13 mouse cellular contexts compared by ENCODE assay signal in genomic region chr4:151853949-151854348, GRCm38 (mm10). TPM values are rescaled to one million over a fixed set of nuclear protein-coding genes. Genes with fewer than 3 reads are reported as not detected.
A peak's percentile ranks its signal among the peaks of the same experiment; 100 is the strongest.
DNase-seq lines count a peak whose midpoint lies in the region; TF ChIP-seq lines count a peak whose summit lies in the region.
"Had no signal": no experiment of that assay in that cellular context is flagged by ENCODE, and none has a peak within 500 bp of the region (broad histone marks: within the 10 kb centered on the region; RNA-seq: fewer than 3 reads in every experiment).

No protein-coding gene starts in this region.

- no peak for TF ChIP-seq POLR2A in liver, adult 2 months (IDR thresholded peaks at IDR 0.05; ENCODE audit: extremely low read depth, insufficient read depth, low read length)
- no peak for TF ChIP-seq POLR2A in MEL (IDR thresholded peaks at IDR 0.05; ENCODE audit: control insufficient read depth in 1 of 2, insufficient read depth in 1 of 2, low read depth in 1 of 2, low read length in 2 of 2, poor library complexity in 1 of 2)

- WGBS in liver, adult 2 months = 34% methylated on average over 3 of the region's 3 CpGs

- H3K4me1 ChIP-seq in liver, adult 2 months (ENCODE audit: control insufficient read depth, insufficient read depth, low read length) = no peaks in the 10 kb centered on the region; the same call in 1 of the 2 replicates
- H3K4me1 ChIP-seq in MEL (ENCODE audit: control insufficient read depth in 1 of 2, insufficient read depth in 2 of 2, low read length in 2 of 2) = peaks cover 34 to 39% of the 10 kb centered on the region in 2 experiments

- peak; percentile 25 for DNase-seq in gastrocnemius, adult 18-20 months (ENCODE audit: low spot score)
- no peak for DNase-seq in gastrocnemius, postnatal 4 days (ENCODE audit: low spot score in 2 of 2)
- DNase-seq in liver, adult 2 months (ENCODE audit: extremely low read depth, low read depth, low spot score) = peak; percentile 51
- DNase-seq in liver (no peak), MEL (ENCODE audit: low read depth, low spot score) (peak; percentile 36)
- DNase-seq in lung, postnatal 25 days (ENCODE audit: low spot score) = peak; percentile 58
- no peak for DNase-seq in spleen, postnatal 4 days (ENCODE audit: low spot score in 2 of 2)
- no peak for DNase-seq in spleen, adult 18-20 months
- DNase-seq: adrenal gland, postnatal 10 days; thymus, adult 2 months had no signal

- peak; percentile 57 for TF ChIP-seq RAD21 in MEL (IDR thresholded peaks at IDR 0.05; ENCODE audit: low read depth, low read length)

- peaks cover 26% of the 10 kb centered on the region; the same call in 1 of the 2 replicates for H3K79me2 ChIP-seq in liver, adult 2 months (ENCODE audit: control insufficient read depth, insufficient read depth, low read length)
- H3K79me2 ChIP-seq in MEL (ENCODE audit: control insufficient read depth, insufficient read depth, low read length, poor library complexity) = peaks cover 84% of the 10 kb centered on the region

- no peak for TF ChIP-seq CTCF in liver, adult 2 months (IDR thresholded peaks at IDR 0.05; ENCODE audit: low read depth, low read length)
- TF ChIP-seq CTCF in MEL (IDR thresholded peaks at IDR 0.05 in 2 of 3, conservative IDR thresholded peaks at IDR 0.05 in 1 of 3; ENCODE audit: control insufficient read depth in 1 of 3, insufficient read depth in 1 of 3, low read depth in 2 of 3, low read length in 3 of 3, poor library complexity in 1 of 3, severe bottlenecking in 1 of 3) = peak in 2 of 3 experiments; percentile 8 to 47; a peak in 3 of 6 replicates

- H3K27me3 ChIP-seq in liver, adult 2 months (ENCODE audit: control insufficient read depth, insufficient read depth, low read length) = no peaks in the 10 kb centered on the region
- no peaks in the 10 kb centered on the region for H3K27me3 ChIP-seq in MEL (ENCODE audit: control insufficient read depth in 1 of 2, insufficient read depth in 2 of 2, low read length in 2 of 2)
- H3K27me3 ChIP-seq: kidney, embryonic 15.5 days; megakaryocyte, embryonic 14.5 days; neural tube, embryonic 15.5 days had no signal

- H3K9me3 ChIP-seq in MEL (replicated peaks; ENCODE audit: insufficient read depth, low read length) = no peaks in the 10 kb centered on the region
- H3K9me3 ChIP-seq: kidney, embryonic 15.5 days; megakaryocyte, embryonic 14.5 days; neural tube, embryonic 15.5 days had no signal

- no peak for TF ChIP-seq EP300 in MEL (IDR thresholded peaks at IDR 0.05; ENCODE audit: low read depth in 1 of 2, low read length in 2 of 2)

- no peaks in the 10 kb centered on the region for H3K36me3 ChIP-seq in liver, adult 2 months (ENCODE audit: control insufficient read depth, insufficient read depth, low read length)
- peaks cover 5 to 69% of the 10 kb centered on the region in 2 experiments; a peak in 3 of 4 replicates for H3K36me3 ChIP-seq in MEL (ENCODE audit: control insufficient read depth in 1 of 2, insufficient read depth in 2 of 2, low read length in 2 of 2)
- H3K36me3 ChIP-seq: kidney, embryonic 15.5 days; neural tube, embryonic 15.5 days had no signal

- H3K27ac ChIP-seq in liver, adult 2 months (replicated peaks; ENCODE audit: insufficient read depth, low read depth, low read length) = no peak overlapping the region
- no peak overlapping the region for H3K27ac ChIP-seq in MEL (ENCODE audit: control insufficient read depth, low read depth, low read length)
- H3K27ac ChIP-seq: kidney, embryonic 15.5 days; neural tube, embryonic 15.5 days had no signal

- H3K9ac ChIP-seq in liver, adult 2 months (ENCODE audit: low read depth, low read length) = no peak overlapping the region
- H3K9ac ChIP-seq in MEL (ENCODE audit: control insufficient read depth, low read depth, low read length, poor library complexity, severe bottlenecking) = no peak overlapping the region
- H3K9ac ChIP-seq: kidney, embryonic 15.5 days; neural tube, embryonic 15.5 days had no signal

- H3K4me3 ChIP-seq in liver, adult 2 months (ENCODE audit: insufficient read depth, low read depth, low read length) = no peak overlapping the region
- H3K4me3 ChIP-seq in MEL (ENCODE audit: control insufficient read depth in 1 of 2, insufficient read depth in 1 of 2, low read depth in 2 of 2, low read length in 2 of 2) = no peak overlapping the region
- H3K4me3 ChIP-seq: kidney, embryonic 15.5 days; megakaryocyte, embryonic 14.5 days; neural tube, embryonic 15.5 days had no signal

TF ChIP-seq in MEL, 35 proteins besides CTCF, POLR2A, EP300 and RAD21:
- no peak for TF ChIP-seq MEF2A (IDR thresholded peaks at IDR 0.05; ENCODE audit: extremely low read depth, insufficient replicate concordance, low read depth, low read length, poor library complexity, severe bottlenecking)
- TF ChIP-seq KAT2A (conservative IDR thresholded peaks at IDR 0.05; ENCODE audit: low read depth, low read length) = no peak
- TF ChIP-seq SMC3 (IDR thresholded peaks at IDR 0.05; ENCODE audit: low read depth, low read length) = peak; percentile 40
- peak; percentile 61 for TF ChIP-seq GATA1 (IDR thresholded peaks at IDR 0.05; ENCODE audit: low read depth, low read length)
- TF ChIP-seq GABPA (IDR thresholded peaks at IDR 0.05; ENCODE audit: low read depth, low read length) = no peak
- TF ChIP-seq ETS1 (IDR thresholded peaks at IDR 0.05; ENCODE audit: low read depth, low read length) = no peak
TF ChIP-seq in MEL: peak in this region for 2.

RNA-seq across cellular contexts. Expression of gene Camta1, which starts 7.7 kb away (rescaled TPM):
- total RNA-seq in gastrocnemius, adult 18-20 months (2021) = 100 to 1,000 TPM in 1 of 2 experiments, 10 to 100 TPM in 1; 99.5 to 122 TPM
- 100 to 1,000 TPM in 1 of 2 experiments, 10 to 100 TPM in 1; 87.9 to 105 TPM for total RNA-seq in gastrocnemius, postnatal 4 days (2021)
- 2.7 and 6.1 TPM in 2 replicates for total RNA-seq in liver, adult 2 months (2014; rRNA removed)
- polyA plus RNA-seq in liver, adult 2 months (2012; rRNA removed) = 2.4 and 2.7 TPM in 2 replicates
- total RNA-seq in MEL (2012; rRNA removed) = 23.5 and 28.2 TPM in 2 replicates
- polyA plus RNA-seq in MEL (2012; ENCODE audit: insufficient read depth in 1 of 2, insufficient read length in 2 of 2, low read depth in 1 of 2, low replicate concordance in 2 of 2, missing spikeins in 1 of 2) = 10 to 100 TPM in 1 of 2 experiments, not detected in 1; 87.5 TPM

Comparison
In these comparisons a context has a peak if more than half of its experiments do, and no peak if none do; other contexts are left out.
1. DNase-seq: peak in gastrocnemius, adult 18-20 months (single experiment), liver, adult 2 months (single experiment), MEL (single experiment) and lung, postnatal 25 days (single experiment); none in gastrocnemius, postnatal 4 days (0 of 2), liver (single experiment), spleen, postnatal 4 days (0 of 2) and spleen, adult 18-20 months (0 of 2).